Mouse (Mus musculus) liver, adult 2 months (tissue): ENCODE data around the gene Enc1.

Experiments
- CTCF ChIP-seq: fragments of 200-500 bp; IDR thresholded peaks from 2 replicates; pipeline ENCODE4 v1.5.1; 2011; ENCODE audit warnings: low read depth, low read length, control low read depth
- POLR2A ChIP-seq: fragments of 200-500 bp; IDR thresholded peaks from 2 replicates; pipeline ENCODE4 v1.6.1; 2011; ENCODE audit warnings: low read length, control low read depth; ENCODE audit not compliant: insufficient read depth; ENCODE audit errors: extremely low read depth

DNA sequence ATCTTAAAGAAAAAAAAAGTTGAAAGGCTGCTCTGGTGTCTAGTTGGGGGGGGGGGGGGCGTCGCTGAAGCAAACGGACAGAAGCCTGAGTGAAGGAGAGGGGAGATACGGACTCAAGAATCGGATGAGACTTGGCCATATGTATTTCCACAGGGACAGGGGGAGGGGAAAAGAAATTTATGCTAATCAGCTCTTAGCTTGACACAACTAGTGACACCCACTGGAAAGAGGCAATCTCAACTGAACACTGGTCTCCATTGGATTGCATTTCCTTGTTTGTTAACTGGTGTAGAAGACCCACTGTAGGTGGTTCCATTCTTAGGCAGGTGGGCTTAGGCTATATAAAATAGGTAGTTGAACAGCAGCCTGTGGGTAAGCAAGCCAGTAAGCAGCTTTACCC lies 55.9 kb downstream of the Enc1 start:
- TF ChIP-seq CTCF (no peak), POLR2A (no peak)
